Mouse (Mus musculus): ENCODE data around the gene Tbc1d10a. TPM values are rescaled to one million over a fixed set of nuclear protein-coding genes. Genes with fewer than 3 reads are reported as not detected.

Tbc1d10a gene
- polyA plus RNA-seq, 1 experiment from 2014 or later = 41.0 TPM

DNA sequence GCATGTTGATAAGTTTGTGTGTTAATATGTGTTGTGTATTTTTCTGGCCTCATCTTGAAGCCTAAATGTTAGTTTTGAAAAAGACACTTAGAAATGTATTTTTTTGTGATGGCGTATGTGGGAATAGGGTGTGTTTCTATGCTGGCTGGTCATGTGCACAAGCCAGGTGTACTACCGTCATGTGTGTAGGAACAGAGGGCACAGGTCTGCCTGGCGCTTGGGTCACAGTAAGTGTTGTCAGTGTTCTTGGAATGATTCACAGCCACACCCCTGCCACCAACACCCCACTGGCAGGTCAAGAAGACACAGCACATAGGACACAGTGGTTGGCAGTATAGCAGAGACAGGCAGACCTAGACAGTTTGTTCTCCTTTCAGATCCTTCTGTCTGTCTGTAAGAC lies 62.6 kb downstream of the Tbc1d10a start:
- H3K36me3 ChIP-seq (ENCODE audit: control insufficient read depth, insufficient read depth, low read length) = no peaks in the 10 kb centered on the region
- no peak overlapping the region for H3K27ac ChIP-seq (ENCODE audit: low read depth, low read length)
- 92% methylated on average over 3 of the region's 3 CpGs for WGBS
- H3K9me3 ChIP-seq (ENCODE audit: control insufficient read depth, low read length) = no peaks in the 10 kb centered on the region
- H3K9ac ChIP-seq (ENCODE audit: low read depth, low read length) = no peak overlapping the region
- no peaks in the 10 kb centered on the region for H3K27me3 ChIP-seq (replicated peaks; ENCODE audit: control insufficient read depth, insufficient read depth, low read length)
- no peak overlapping the region for H3K4me3 ChIP-seq (ENCODE audit: low read length)
- H3K4me1 ChIP-seq (ENCODE audit: control insufficient read depth, insufficient read depth, low read depth, low read length) = no peaks in the 10 kb centered on the region
- no peak overlapping the region for H3K4me2 ChIP-seq (ENCODE audit: low read length)
- ATAC-seq = no peak

DNA sequence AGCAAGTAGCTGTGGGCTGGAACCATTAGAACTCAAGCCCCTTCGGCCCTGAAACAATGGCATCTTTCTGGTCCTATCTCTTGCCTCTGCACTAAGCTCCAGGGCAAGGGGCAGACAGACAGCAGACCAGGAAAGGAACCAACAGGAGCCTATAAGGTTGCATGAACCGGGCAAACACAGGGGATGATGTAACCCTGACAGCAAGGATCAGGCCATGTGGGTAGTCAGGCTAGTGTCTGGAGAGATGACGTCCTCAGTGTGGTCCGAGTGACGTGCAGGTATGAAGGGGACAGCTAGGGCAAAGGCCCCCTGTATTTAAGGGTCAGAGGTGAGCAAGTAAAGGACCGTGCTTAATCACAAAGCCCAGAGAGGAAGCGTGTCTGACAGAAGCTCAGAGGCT lies 63.7 kb downstream of the Tbc1d10a start:
- Histone ChIP-seq H3K36me3 (ENCODE audit: control insufficient read depth, insufficient read depth, low read length) (no peaks in the 10 kb centered on the region), H3K4me3 (ENCODE audit: low read length) (no peak overlapping the region), H3K27ac (ENCODE audit: low read depth, low read length) (no peak overlapping the region), H3K9me3 (ENCODE audit: control insufficient read depth, low read length) (no peaks in the 10 kb centered on the region), H3K27me3 (replicated peaks; ENCODE audit: control insufficient read depth, insufficient read depth, low read length) (no peaks in the 10 kb centered on the region), H3K9ac (ENCODE audit: low read depth, low read length) (no peak overlapping the region), H3K4me1 (ENCODE audit: control insufficient read depth, insufficient read depth, low read depth, low read length) (no peaks in the 10 kb centered on the region), H3K4me2 (ENCODE audit: low read length) (no peak overlapping the region)
- ATAC-seq = no peak
- WGBS = 84% methylated on average over 7 of the region's 7 CpGs

DNA sequence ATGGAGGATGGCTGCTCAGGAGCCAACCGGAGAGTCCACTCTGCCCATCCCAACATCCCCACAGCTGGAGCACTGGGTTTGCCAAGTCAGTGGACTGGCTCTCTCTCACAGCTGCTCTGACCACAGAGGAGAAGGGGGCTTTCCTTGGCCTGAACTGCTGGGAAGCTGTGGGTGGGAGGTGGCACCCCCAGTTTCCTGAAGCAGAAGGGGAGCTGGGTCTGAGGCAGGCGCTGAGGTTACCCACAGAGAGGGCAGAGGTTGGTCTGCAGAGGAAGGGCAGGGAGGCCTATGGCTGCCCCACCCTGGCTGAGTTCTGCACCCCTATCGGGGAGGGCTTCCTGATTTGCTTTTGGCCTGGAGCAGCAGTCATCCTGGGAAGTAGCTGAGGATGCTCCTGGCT lies 64.8 kb downstream of the Tbc1d10a start:
- H3K27me3 ChIP-seq (replicated peaks; ENCODE audit: control insufficient read depth, insufficient read depth, low read length) = no peaks in the 10 kb centered on the region
- H3K9me3 ChIP-seq (ENCODE audit: control insufficient read depth, low read length) = no peaks in the 10 kb centered on the region
- H3K27ac ChIP-seq (ENCODE audit: low read depth, low read length) = no peak overlapping the region
- ATAC-seq = no peak
- H3K4me2 ChIP-seq (ENCODE audit: low read length) = no peak overlapping the region
- H3K4me3 ChIP-seq (ENCODE audit: low read length) = no peak overlapping the region
- no peak overlapping the region for H3K9ac ChIP-seq (ENCODE audit: low read depth, low read length)
- no peaks in the 10 kb centered on the region for H3K36me3 ChIP-seq (ENCODE audit: control insufficient read depth, insufficient read depth, low read length)
- no peaks in the 10 kb centered on the region for H3K4me1 ChIP-seq (ENCODE audit: control insufficient read depth, insufficient read depth, low read depth, low read length)
- 76% methylated on average over 3 of the region's 3 CpGs for WGBS

DNA sequence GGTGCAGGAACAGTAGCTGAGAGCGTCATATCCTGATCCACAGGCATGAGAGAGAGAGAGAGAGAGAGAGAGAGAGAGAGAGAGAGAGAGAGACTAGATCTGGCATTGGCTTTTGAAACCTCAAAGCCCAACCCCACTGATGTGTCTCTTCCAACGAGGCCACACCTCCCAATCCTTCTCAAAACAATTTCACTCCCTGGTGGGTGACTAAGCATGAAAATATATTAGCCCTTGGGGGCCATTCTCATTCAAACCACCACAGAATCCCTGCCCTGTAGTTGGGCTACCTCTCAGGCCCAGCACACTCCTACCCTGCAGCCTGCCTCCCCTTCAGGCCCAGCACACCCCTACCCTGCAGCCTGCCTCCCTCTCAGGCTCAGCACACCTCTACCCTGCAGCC lies 66.3 kb downstream of the Tbc1d10a start:
- Histone ChIP-seq H3K9ac (ENCODE audit: low read depth, low read length) (no peak overlapping the region), H3K4me2 (ENCODE audit: low read length) (no peak overlapping the region), H3K36me3 (ENCODE audit: control insufficient read depth, insufficient read depth, low read length) (no peaks in the 10 kb centered on the region), H3K4me1 (ENCODE audit: control insufficient read depth, insufficient read depth, low read depth, low read length) (no peaks in the 10 kb centered on the region), H3K4me3 (ENCODE audit: low read length) (no peak overlapping the region), H3K9me3 (ENCODE audit: control insufficient read depth, low read length) (no peaks in the 10 kb centered on the region), H3K27ac (ENCODE audit: low read depth, low read length) (no peak overlapping the region), H3K27me3 (replicated peaks; ENCODE audit: control insufficient read depth, insufficient read depth, low read length) (no peaks in the 10 kb centered on the region)
- WGBS = 38% methylated on average over 2 of the region's 2 CpGs
- ATAC-seq = no peak

DNA sequence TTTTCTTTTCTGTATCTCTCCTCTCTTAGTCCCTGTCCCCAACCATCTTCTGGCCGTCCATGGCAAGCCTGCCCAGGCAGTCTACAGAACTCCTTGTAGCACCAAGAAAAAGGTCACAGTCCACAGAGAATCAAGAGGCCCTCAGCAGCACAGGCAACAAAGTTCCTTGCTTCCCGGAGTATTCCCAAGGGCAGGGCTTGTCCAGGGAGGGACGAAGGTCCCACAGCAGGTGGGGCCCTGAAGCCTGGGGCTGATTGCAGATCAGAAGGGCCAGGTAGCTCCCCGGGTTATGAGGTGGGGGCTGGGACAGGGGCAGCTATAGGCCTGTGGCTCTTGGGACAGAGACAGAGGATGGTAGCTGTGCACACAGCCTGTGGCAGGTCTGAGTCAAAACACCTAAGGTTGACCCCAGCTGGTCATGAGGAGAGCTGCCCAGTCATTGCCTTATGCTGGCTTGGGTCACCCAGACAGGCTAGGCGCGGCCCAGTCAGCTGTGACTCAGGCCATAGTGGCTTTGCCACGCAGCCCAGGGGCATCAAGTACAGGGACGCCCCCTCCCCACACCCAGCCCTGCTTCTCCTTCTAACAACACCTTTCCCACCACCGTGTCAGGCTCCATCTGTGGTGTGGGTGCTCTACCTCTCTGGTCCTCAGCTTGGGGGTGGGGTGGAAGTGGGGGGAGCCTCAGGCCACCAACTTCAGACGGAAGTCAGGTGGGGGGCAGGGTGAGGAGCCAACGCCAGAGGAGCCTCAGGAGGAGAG lies 70.4 kb downstream of the Tbc1d10a start, which contains the start of gene Lif:
Gene Lif (plus strand): TSS at position 712 of the 762 bp plus-strand sequence.
- H3K4me2 ChIP-seq (ENCODE audit: low read length) = no peak within 1 kb of the TSS
- H3K9me3 ChIP-seq (ENCODE audit: control insufficient read depth, low read length) = no peaks in the 10 kb centered on the region
- H3K4me3 ChIP-seq (ENCODE audit: low read length) = no peak within 1 kb of the TSS
- no peak for ATAC-seq
- peaks cover 11% of the 10 kb centered on the region for H3K4me1 ChIP-seq (ENCODE audit: control insufficient read depth, insufficient read depth, low read depth, low read length)
- H3K36me3 ChIP-seq (ENCODE audit: control insufficient read depth, insufficient read depth, low read length) = no peaks in the 10 kb centered on the region
- 67% methylated on average over 11 of the region's 11 CpGs for WGBS
- H3K9ac ChIP-seq (ENCODE audit: low read depth, low read length) = no peak within 1 kb of the TSS; the same call in 1 of the 2 replicates
- no peak within 1 kb of the TSS for H3K27ac ChIP-seq (ENCODE audit: low read depth, low read length)
- no peaks in the 10 kb centered on the region for H3K27me3 ChIP-seq (replicated peaks; ENCODE audit: control insufficient read depth, insufficient read depth, low read length)

DNA sequence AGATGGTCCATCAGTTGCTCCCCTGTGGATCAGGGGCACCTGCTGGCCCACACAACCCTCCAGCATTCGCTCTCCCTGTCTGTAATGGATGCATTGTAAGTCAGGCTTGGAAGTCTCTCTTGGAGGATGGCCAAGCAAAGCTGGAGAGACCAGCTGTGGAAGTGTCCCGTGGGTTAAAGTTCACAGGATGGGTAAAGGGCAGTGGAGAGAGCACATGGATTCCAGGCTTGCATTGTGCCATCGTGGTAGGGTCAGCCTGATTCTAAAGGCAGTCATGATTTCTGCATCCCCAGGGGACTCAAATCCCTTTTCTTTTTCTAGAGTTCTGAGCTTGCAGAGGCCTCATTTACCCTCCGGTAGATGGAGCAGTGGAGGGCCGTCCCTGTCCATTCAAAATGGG lies 71.2 kb downstream of the Tbc1d10a start:
- Histone ChIP-seq H3K36me3 (ENCODE audit: control insufficient read depth, insufficient read depth, low read length) (no peaks in the 10 kb centered on the region), H3K27me3 (replicated peaks; ENCODE audit: control insufficient read depth, insufficient read depth, low read length) (no peaks in the 10 kb centered on the region), H3K9me3 (ENCODE audit: control insufficient read depth, low read length) (no peaks in the 10 kb centered on the region), H3K9ac (ENCODE audit: low read depth, low read length) (no peak overlapping the region; the same call in 1 of the 2 replicates), H3K27ac (ENCODE audit: low read depth, low read length) (no peak overlapping the region), H3K4me3 (ENCODE audit: low read length) (no peak overlapping the region), H3K4me2 (ENCODE audit: low read length) (no peak overlapping the region), H3K4me1 (ENCODE audit: control insufficient read depth, insufficient read depth, low read depth, low read length) (peaks cover 14% of the 10 kb centered on the region)
- ATAC-seq = no peak
- 44% methylated on average over 5 of the region's 5 CpGs for WGBS

DNA sequence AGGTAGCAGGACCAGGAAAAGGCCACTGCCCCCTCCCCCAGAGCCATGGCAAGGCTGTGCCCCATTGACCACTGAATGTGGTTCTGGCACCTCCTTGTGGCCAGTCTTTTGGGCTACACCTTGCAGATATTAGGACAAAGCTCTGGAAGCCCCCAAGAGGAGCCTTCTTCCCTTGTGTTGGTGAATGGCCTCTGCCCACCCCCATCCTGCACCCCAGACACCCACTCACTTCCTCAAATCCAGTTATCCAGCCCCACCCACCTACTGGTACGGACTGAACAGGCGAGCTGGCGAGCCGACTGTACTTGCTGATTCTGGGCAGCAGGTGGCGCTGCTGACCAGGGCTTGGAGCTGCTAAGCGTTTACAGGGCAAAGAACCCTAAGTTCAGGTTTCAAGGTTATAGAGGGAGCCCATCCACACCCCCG lies 72.1 kb downstream of the Tbc1d10a start:
- Histone ChIP-seq H3K36me3 (ENCODE audit: control insufficient read depth, insufficient read depth, low read length) (no peaks in the 10 kb centered on the region), H3K4me2 (ENCODE audit: low read length) (peak overlapping the region; percentile 64), H3K27ac (ENCODE audit: low read depth, low read length) (no peak overlapping the region), H3K27me3 (replicated peaks; ENCODE audit: control insufficient read depth, insufficient read depth, low read length) (0 out of 2 replicates have a peak, but pooled peaks cover 3% of the 10 kb centered on the region), H3K9ac (ENCODE audit: low read depth, low read length) (peak overlapping the region; percentile 58), H3K4me1 (ENCODE audit: control insufficient read depth, insufficient read depth, low read depth, low read length) (peaks cover 14% of the 10 kb centered on the region), H3K4me3 (ENCODE audit: low read length) (peak overlapping the region; percentile 24), H3K9me3 (ENCODE audit: control insufficient read depth, low read length) (no peaks in the 10 kb centered on the region)
- ATAC-seq = peak; percentile 80
- 0% methylated on average over 7 of the region's 7 CpGs for WGBS

DNA sequence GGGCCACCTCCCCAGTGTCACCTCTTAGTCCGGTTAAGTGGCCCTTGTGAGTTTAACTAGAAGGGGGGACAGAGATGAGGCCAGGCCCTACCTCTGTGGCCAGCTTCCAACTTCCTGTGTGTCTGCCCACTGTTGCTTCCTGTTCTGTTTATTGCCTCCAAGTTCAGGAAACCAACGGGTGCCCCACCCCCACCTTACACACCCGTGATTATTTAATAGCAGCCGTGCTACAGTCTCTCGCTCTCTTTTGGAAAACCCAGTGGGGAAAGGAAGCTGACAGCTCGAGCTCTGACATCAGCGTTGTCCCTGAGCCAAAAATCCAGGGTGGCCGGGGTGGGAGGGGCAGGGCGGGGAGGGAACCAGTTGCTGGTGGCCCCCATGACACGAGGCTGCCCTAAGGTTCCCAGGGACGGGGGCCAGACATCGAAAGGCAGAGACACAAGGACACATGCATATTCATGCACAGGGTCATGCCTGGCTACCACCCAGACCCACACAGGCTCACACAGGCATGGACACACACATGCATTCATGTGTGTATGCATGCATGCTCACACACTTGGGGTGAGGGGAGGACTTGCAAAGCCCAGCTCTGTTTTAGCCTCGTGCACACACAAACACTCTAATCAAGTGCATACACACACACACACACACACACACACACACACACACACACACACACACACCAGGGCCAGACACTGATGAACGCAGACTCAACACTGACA lies 74.0 kb downstream of the Tbc1d10a start:
- H3K4me1 ChIP-seq (ENCODE audit: control insufficient read depth, insufficient read depth, low read depth, low read length) = peaks cover 14% of the 10 kb centered on the region
- H3K27me3 ChIP-seq (replicated peaks; ENCODE audit: control insufficient read depth, insufficient read depth, low read length) = peaks cover 13% of the 10 kb centered on the region
- ATAC-seq = no peak
- H3K4me3 ChIP-seq (ENCODE audit: low read length) = no peak overlapping the region
- no peaks in the 10 kb centered on the region for H3K9me3 ChIP-seq (ENCODE audit: control insufficient read depth, low read length)
- H3K27ac ChIP-seq (ENCODE audit: low read depth, low read length) = no peak overlapping the region
- 43% methylated on average over 14 of the region's 14 CpGs for WGBS
- H3K36me3 ChIP-seq (ENCODE audit: control insufficient read depth, insufficient read depth, low read length) = no peaks in the 10 kb centered on the region
- no peak overlapping the region for H3K4me2 ChIP-seq (ENCODE audit: low read length)
- no peak overlapping the region; the same call in 1 of the 2 replicates for H3K9ac ChIP-seq (ENCODE audit: low read depth, low read length)

DNA sequence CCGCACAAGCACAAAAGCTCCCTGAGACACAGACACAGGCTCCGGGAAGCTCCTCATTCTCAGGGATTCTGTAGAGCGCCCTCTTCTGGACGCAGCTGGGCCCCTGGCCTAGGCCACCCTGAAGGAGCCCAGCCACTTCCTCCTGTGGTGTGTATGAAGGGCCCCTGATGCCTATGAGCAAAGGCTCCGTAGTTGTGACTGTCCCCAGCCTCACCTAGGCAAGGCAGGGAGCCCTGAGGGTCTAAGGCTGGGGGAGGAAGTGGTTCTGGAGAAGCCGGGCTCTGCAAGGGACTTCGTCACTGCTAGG lies 74.6 kb downstream of the Tbc1d10a start:
- Histone ChIP-seq H3K4me3 (ENCODE audit: low read length) (no peak overlapping the region), H3K27ac (ENCODE audit: low read depth, low read length) (no peak overlapping the region), H3K4me2 (ENCODE audit: low read length) (no peak overlapping the region), H3K4me1 (ENCODE audit: control insufficient read depth, insufficient read depth, low read depth, low read length) (peaks cover 14% of the 10 kb centered on the region), H3K9me3 (ENCODE audit: control insufficient read depth, low read length) (no peaks in the 10 kb centered on the region), H3K36me3 (ENCODE audit: control insufficient read depth, insufficient read depth, low read length) (no peaks in the 10 kb centered on the region), H3K27me3 (replicated peaks; ENCODE audit: control insufficient read depth, insufficient read depth, low read length) (peaks cover 16% of the 10 kb centered on the region), H3K9ac (ENCODE audit: low read depth, low read length) (no peak overlapping the region)
- WGBS = 43% methylated on average over 7 of the region's 7 CpGs
- no peak for ATAC-seq

Measured in hindbrain, embryonic 16.5 days (tissue).